Mouse (Mus musculus): ENCODE data around the gene Mgea5. TPM values are rescaled to one million over a fixed set of nuclear protein-coding genes. Genes with fewer than 3 reads are reported as not detected.

Gene Mgea5
- polyA plus RNA-seq, 1 experiment from 2014 or later: 34.8 TPM

GRCm38 (mm10) chr19:45746153-45747020, 37.2 kb downstream of the Mgea5 start:
- H3K9me3 ChIP-seq (replicated peaks): no peaks in the 10 kb centered on the region
- H3K4me1 ChIP-seq: peaks cover 69% of the 10 kb centered on the region
- no peak for ATAC-seq
- WGBS (ENCODE audit: insufficient replicate concordance): 9% methylated on average over 29 of the region's 29 CpGs
- H3K27ac ChIP-seq: 0 out of 2 replicates have a peak overlapping the region, but pooled peaks have one; percentile 2
- peak overlapping the region; percentile 2; the same call in 1 of the 2 replicates for H3K4me3 ChIP-seq
- H3K36me3 ChIP-seq: peaks cover 20% of the 10 kb centered on the region
- H3K4me2 ChIP-seq: peak overlapping the region; percentile 29
- no peak overlapping the region for H3K9ac ChIP-seq
- peaks cover 58% of the 10 kb centered on the region for H3K27me3 ChIP-seq (replicated peaks)

- ATAC-seq: no peak
- 6% methylated on average over 32 of the region's 32 CpGs for WGBS (ENCODE audit: insufficient replicate concordance)
- Histone ChIP-seq H3K4me2 (peak overlapping the region; percentile 29), H3K9me3 (replicated peaks) (no peaks in the 10 kb centered on the region), H3K36me3 (peaks cover 13% of the 10 kb centered on the region), H3K9ac (no peak overlapping the region), H3K4me1 (peaks cover 68% of the 10 kb centered on the region), H3K4me3 (peak overlapping the region; percentile 2; the same call in 1 of the 2 replicates), H3K27ac (no peak overlapping the region), H3K27me3 (replicated peaks) (peaks cover 66% of the 10 kb centered on the region)
These were observed 38.1 kb downstream of the Mgea5 start for GRCm38 (mm10) chr19:45745344-45746152.

DNA sequence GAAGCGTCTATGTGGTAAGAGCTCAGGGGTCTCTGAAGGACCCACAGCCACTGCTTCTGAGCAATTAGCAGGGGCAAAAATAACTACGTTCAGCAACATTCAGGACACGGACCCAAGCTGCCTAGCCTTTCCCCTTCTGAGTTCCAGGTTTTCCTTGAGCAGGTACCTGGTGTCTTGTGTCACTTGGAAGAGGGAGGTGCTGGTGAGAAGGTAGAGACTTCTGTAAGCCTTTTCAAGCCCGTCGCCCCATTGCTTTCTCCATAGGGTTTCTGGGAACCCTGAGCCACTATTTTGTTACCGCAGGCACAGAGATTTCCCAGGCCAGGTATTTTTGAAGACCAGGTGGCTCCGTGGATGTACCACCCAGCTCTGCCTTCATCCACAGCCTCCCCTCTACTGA, 40.0 kb downstream of the Mgea5 start:
- Histone ChIP-seq H3K4me1 (peaks cover 53% of the 10 kb centered on the region), H3K9ac (no peak overlapping the region), H3K4me2 (no peak overlapping the region), H3K9me3 (replicated peaks) (no peaks in the 10 kb centered on the region), H3K27ac (no peak overlapping the region), H3K36me3 (peaks cover 6% of the 10 kb centered on the region), H3K27me3 (replicated peaks) (peaks cover 86% of the 10 kb centered on the region), H3K4me3 (no peak overlapping the region)
- no peak for ATAC-seq
- 17% methylated on average over 7 of the region's 7 CpGs for WGBS (ENCODE audit: insufficient replicate concordance)

GRCm38 (mm10) chr19:45742984-45743575, 40.6 kb downstream of the Mgea5 start:
- H3K27ac ChIP-seq: no peak overlapping the region
- H3K4me1 ChIP-seq: peaks cover 48% of the 10 kb centered on the region
- no peaks in the 10 kb centered on the region for H3K9me3 ChIP-seq (replicated peaks)
- H3K36me3 ChIP-seq: peaks cover 6% of the 10 kb centered on the region
- WGBS (ENCODE audit: insufficient replicate concordance): under 1% methylated on average over 17 of the region's 44 CpGs
- H3K4me3 ChIP-seq: peak overlapping the region; percentile 46
- H3K4me2 ChIP-seq: peak overlapping the region; percentile 68
- H3K27me3 ChIP-seq (replicated peaks): peaks cover 91% of the 10 kb centered on the region
- ATAC-seq: no peak
- H3K9ac ChIP-seq: no peak overlapping the region

DNA sequence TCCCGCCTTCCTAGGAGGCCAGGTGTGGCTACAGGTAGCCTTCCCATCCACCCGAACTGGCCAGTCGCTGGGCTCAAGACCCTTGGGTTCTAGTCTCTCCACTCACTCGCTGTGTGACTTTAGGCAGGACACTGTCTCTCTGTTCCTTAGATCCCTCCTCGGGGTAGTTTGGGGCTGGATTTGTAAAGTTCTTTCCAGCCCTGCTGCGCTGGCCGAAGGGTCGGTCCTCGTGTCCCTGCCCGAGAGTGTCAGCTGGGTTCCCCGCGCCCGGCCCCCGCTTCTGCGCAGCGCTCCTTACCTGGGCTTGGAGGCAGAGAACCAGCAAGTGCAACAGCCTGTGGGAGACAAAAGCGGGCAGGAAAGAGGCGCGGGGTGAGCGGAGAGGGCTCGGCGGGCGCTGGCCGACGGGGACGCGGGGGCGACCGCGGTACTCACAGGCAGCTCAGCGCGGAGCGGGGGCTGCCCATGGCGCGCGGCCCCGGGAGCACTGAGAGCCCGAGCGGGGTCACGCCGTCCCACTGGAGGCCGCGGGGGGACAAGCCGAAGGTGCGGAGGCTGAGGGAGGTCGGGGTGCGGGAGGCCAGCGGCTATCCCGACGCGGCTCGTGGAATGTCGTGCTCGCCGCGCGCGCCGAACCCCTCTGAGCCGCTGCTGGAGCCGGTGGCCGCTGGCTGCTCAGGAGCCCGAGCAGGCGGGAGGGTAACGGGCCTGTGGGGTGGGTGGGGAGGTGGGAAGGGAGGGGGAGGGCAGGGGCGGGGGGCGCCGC, 41.2 kb downstream of the Mgea5 start, which contains the start of gene Fgf8:
Gene Fgf8, minus strand, starts transcription at position 698 of the 766 bp plus-strand sequence.
- Histone ChIP-seq H3K27ac (no peak within 1 kb of the TSS), H3K27me3 (replicated peaks) (peaks cover 98% of the 10 kb centered on the region), H3K36me3 (peaks cover 6% of the 10 kb centered on the region), H3K9ac (no peak within 1 kb of the TSS), H3K4me3 (peak within 1 kb of the TSS; percentile 46), H3K4me2 (peak within 1 kb of the TSS; percentile 68), H3K4me1 (peaks cover 46% of the 10 kb centered on the region), H3K9me3 (replicated peaks) (no peaks in the 10 kb centered on the region)
- WGBS (ENCODE audit: insufficient replicate concordance): 1% methylated on average over 59 of the region's 68 CpGs
- no peak for ATAC-seq

DNA sequence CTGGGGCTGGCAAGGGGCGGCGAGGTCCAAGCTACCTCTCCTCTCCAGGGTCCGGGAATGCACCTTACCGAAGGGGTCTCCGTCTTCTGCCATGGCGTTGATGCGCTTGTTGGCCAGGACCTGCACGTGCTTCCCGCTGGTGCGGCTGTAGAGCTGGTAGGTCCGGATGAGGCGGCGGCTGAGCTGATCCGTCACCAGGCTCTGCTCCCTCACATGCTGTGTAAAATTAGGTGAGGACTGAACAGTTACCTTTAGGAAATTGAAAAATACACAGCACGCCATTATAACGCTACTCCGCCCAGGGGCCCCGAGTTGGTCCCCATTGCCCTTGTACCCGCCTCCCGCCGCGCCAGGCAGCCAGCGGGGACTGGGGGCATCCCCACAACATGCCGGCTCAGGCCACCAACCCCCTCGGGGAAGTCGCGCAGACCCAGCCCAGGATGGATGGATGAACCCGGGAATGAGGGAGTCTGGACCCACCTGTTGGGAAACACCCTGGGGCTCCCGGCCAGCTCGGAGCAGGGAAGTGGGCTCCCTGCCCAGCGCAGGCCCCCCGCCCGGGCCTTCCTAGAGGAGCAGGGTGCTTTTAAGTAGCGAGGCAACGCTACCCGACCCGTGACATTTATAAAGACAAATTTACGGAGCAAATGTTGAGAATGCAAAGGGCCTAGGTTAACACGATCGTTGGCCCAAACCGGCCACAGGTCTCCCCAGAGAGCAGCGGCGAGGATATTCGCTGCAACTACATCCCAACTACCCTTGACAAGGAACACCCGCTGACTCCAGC, 42.0 kb downstream of the Mgea5 start:
- Histone ChIP-seq H3K4me3 (no peak overlapping the region), H3K4me2 (0 out of 2 replicates have a peak overlapping the region, but pooled peaks have one; percentile 68), H3K36me3 (no peaks in the 10 kb centered on the region), H3K4me1 (peaks cover 47% of the 10 kb centered on the region), H3K27me3 (replicated peaks) (peaks cover 100% of the 10 kb centered on the region), H3K9ac (no peak overlapping the region), H3K9me3 (replicated peaks) (no peaks in the 10 kb centered on the region), H3K27ac (no peak overlapping the region)
- ATAC-seq: no peak
- WGBS (ENCODE audit: insufficient replicate concordance): 4% methylated on average over 45 of the region's 45 CpGs

DNA sequence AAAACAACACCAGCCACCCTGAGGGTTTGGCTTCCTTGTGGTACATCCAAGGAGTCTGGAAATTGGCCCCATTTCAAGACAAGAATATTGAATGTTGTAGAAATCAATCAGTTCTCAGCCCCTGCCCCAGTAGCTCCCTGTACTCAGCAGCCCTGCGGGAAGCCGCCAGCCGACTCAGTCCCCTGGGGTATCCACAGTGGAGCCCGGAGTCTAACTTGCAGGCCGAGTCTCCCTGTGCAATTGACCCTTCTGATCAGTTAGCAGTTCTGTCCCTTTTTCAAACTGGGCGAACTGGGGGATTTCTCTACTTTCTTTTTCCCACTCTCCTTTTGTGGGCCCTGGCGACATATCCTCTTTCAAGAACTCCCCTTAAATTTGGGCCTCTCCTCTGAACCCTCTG, 42.8 kb downstream of the Mgea5 start:
- Histone ChIP-seq H3K9ac (no peak overlapping the region), H3K4me2 (no peak overlapping the region), H3K27me3 (replicated peaks) (peaks cover 100% of the 10 kb centered on the region), H3K36me3 (no peaks in the 10 kb centered on the region), H3K4me3 (no peak overlapping the region), H3K9me3 (replicated peaks) (no peaks in the 10 kb centered on the region), H3K4me1 (peaks cover 40% of the 10 kb centered on the region), H3K27ac (no peak overlapping the region)
- WGBS (ENCODE audit: insufficient replicate concordance): 7% methylated on average over 7 of the region's 7 CpGs
- no peak for ATAC-seq

DNA sequence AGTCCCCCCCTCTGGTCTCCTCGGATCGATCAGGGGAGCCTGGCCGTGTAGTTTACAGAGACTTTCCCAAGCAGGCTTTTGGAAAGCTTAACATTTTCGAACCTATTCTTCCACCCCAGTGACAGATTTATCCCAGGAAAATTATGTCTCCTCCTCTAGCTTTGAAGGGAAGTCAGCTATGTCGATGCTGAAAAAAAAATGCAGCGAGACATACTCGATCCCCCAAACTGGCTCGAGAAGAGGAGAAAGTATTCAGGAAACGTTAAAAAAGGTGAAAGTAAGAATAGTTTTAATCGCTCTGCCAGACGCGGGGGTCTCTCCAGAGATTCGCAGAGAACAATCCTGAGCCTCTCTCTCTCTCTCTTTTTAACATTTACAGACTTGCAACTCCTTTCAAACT, 43.4 kb downstream of the Mgea5 start:
- Histone ChIP-seq H3K27me3 (replicated peaks) (peaks cover 100% of the 10 kb centered on the region), H3K9ac (no peak overlapping the region), H3K36me3 (no peaks in the 10 kb centered on the region), H3K9me3 (replicated peaks) (no peaks in the 10 kb centered on the region), H3K4me3 (no peak overlapping the region), H3K27ac (no peak overlapping the region), H3K4me1 (peaks cover 34% of the 10 kb centered on the region), H3K4me2 (no peak overlapping the region)
- no peak for ATAC-seq
- WGBS (ENCODE audit: insufficient replicate concordance): 9% methylated on average over 13 of the region's 13 CpGs

DNA sequence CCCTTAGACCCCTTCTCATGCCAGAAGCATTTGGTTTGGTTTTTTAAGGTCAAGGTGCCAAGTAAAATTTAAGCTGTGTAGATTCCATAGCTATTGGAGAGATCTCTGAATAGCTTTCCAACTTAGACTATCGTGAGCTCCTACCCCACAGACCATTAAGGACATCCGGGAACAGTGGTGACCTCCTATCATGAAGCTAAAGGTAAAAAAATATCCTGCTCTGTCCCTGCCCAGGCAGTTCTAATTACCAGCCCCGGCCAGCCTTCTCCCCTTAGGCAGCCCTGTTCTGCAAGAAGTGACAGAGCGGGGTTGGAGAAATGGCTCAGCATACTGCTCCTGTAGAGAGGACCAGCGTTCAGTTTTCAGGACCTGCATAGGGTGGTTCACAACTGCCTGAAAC, 45.1 kb downstream of the Mgea5 start:
- no peak overlapping the region for H3K4me2 ChIP-seq
- H3K36me3 ChIP-seq: no peaks in the 10 kb centered on the region
- H3K9me3 ChIP-seq (replicated peaks): no peaks in the 10 kb centered on the region
- H3K4me1 ChIP-seq: peaks cover 29% of the 10 kb centered on the region
- H3K27me3 ChIP-seq (replicated peaks): peaks cover 100% of the 10 kb centered on the region
- no peak for ATAC-seq
- H3K9ac ChIP-seq: no peak overlapping the region
- WGBS (ENCODE audit: insufficient replicate concordance): 59% methylated on average over 5 of the region's 5 CpGs
- H3K27ac ChIP-seq: no peak overlapping the region
- no peak overlapping the region for H3K4me3 ChIP-seq

DNA sequence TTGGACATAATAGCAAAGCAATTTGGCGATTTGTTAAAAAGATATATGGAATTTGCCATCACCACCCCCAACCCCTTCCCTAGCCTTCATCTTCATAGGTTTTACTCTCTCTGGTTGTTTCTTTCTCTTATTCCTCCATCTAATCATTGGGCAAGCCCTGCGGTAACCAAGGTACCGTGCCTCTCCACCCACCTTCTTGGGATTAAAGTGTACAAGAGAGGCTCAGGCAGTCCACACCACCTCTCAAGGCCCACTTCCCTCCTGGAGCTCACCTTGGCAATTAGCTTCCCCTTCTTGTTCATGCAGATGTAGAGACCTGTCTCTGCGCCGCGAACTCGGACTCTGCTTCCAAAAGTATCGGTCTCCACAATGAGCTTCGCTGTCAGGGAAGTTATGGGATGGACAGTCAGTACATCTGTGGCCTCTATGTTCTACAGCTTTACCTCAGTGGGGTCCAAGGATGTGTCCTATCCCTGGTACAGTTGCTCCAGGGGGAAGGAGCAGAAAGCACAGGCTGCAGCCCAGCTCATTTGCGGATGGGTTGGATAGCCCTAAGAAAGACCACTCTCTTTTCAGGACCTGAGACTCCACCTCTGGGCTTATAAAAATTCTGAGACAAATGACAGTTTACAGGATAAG, 45.7 kb downstream of the Mgea5 start:
- Histone ChIP-seq H3K9ac (no peak overlapping the region), H3K4me1 (peaks cover 26% of the 10 kb centered on the region), H3K4me3 (no peak overlapping the region), H3K9me3 (replicated peaks) (no peaks in the 10 kb centered on the region), H3K4me2 (no peak overlapping the region), H3K36me3 (no peaks in the 10 kb centered on the region), H3K27ac (no peak overlapping the region), H3K27me3 (replicated peaks) (peaks cover 100% of the 10 kb centered on the region)
- no peak for ATAC-seq
- WGBS (ENCODE audit: insufficient replicate concordance): 73% methylated on average over 10 of the region's 10 CpGs

All from liver, embryonic 12.5 days (tissue).